Mouse (Mus musculus) liver, postnatal 0 days (tissue): ENCODE measurements around the gene Pde11a. TPM values are rescaled to one million over a fixed set of nuclear protein-coding genes. Genes with fewer than 3 reads are reported as not detected.
A peak's percentile ranks its signal among the peaks of the same experiment; 100 is the strongest.

Experiments
- ATAC-seq: fragments of 200-750 bp; cut with Nextera tagmentation; 2 replicates; pipeline ENCODE4 v1.8.0; 2017; ENCODE audit warnings: mild to moderate bottlenecking, moderate library complexity
- DNase-seq: peaks from one replicate; pipeline ENCODE4 v3.0.0-alpha.2; 2016
- H3K27ac ChIP-seq: fragments of 300-500 bp; sonication (generic); 2 replicates; pipeline ENCODE4 v1.5.1; 2014; ENCODE audit warnings: antibody characterized with exemption, moderate library complexity, mild to moderate bottlenecking, low read depth
- H3K27me3 ChIP-seq: fragments of 300-500 bp; sonication (generic); 2 replicates; pipeline ENCODE4 v1.6.1; 2014; ENCODE audit warnings: low read length, control low read depth, mixed read lengths; ENCODE audit not compliant: insufficient read depth
- H3K36me3 ChIP-seq: fragments of 300-500 bp; sonication (generic); replicated peaks from 2 replicates; pipeline ENCODE4 v1.6.1; 2014; ENCODE audit warnings: mild to moderate bottlenecking, control low read depth, low read length, moderate library complexity, mixed read lengths; ENCODE audit not compliant: insufficient read depth
- H3K4me1 ChIP-seq: fragments of 300-500 bp; sonication (generic); 2 replicates; pipeline ENCODE4 v1.6.1; 2014; ENCODE audit warnings: antibody characterized with exemption, mild to moderate bottlenecking, control low read depth; ENCODE audit not compliant: insufficient read depth
- H3K4me2 ChIP-seq: fragments of 300-500 bp; sonication (generic); 2 replicates; pipeline ENCODE4 v1.6.1; 2014; ENCODE audit warnings: low read depth, mild to moderate bottlenecking, low read length, moderate library complexity, mixed read lengths
- H3K4me3 ChIP-seq: fragments of 300-500 bp; sonication (generic); 2 replicates; pipeline ENCODE4 v1.5.1; 2014; ENCODE audit warnings: low read depth, low read length
- H3K9ac ChIP-seq: fragments of 300-500 bp; sonication (generic); replicated peaks from 2 replicates; pipeline ENCODE4 v1.6.1; 2014; ENCODE audit warnings: mild to moderate bottlenecking, moderate library complexity
- H3K9me3 ChIP-seq: fragments of 300-500 bp; sonication (generic); 2 replicates; pipeline ENCODE4 v1.6.1; 2016; ENCODE audit warnings: mild to moderate bottlenecking, control low read depth, low read length, mixed read lengths
- CTCF ChIP-seq: sonication (generic); IDR thresholded peaks from 2 replicates; pipeline ENCODE4 v1.5.1; 2016; ENCODE audit warnings: antibody characterized with exemption, low read depth
- EP300 ChIP-seq: IDR thresholded peaks from 2 replicates; pipeline ENCODE4 v1.6.1; 2016; ENCODE audit warnings: antibody characterized with exemption, low read depth, mild to moderate bottlenecking
- WGBS: fragments of 180-500 bp; shearing (Covaris S2); extraction: QIAGEN DNeasy Blood & Tissue Kit; methylation state at CpG from one replicate; pipeline ENCODE4 v1.1.7; 2014; ENCODE audit not compliant: insufficient replicate concordance; 5-methylcytosine and 5-hydroxymethylcytosine counted together
- polyA plus RNA-seq: library from polyadenylated mRNA; unstranded; fragments of >200 nt; fragmentation: Nextera tagmentation; extraction: Ambion mirVana; gene quantifications from 2 replicates; pipeline ENCODE4 v1.2.1, GENCODE M21; 2015

Pde11a gene
- polyA plus RNA-seq, 1 experiment from 2014 or later, result 0.06 TPM

DNA sequence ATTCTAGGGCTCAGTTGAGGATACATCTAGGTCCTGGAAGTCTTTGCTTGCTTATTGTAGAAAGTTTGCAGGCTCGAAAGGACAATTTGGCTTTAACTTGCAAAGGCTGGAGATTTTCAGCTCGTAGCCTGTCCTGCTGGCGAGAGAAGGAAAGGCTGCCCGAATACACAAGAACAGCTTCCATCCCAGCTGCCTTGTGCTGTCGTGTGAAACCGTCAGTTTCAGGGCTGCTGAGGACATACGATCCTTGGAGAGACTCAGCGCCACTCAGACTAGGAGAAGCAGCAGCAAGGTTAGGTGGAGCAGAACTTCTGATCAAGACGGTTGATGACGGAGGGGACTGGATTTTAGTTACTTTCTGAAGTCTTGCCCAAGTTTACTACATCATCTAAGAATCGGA is 287.2 kb downstream of the Pde11a start:
- no peaks in the 10 kb centered on the region for H3K36me3 ChIP-seq
- WGBS, result 81% methylated on average over 11 of the region's 11 CpGs
- no peak overlapping the region for H3K4me3 ChIP-seq
- no peaks in the 10 kb centered on the region for H3K4me1 ChIP-seq
- no peak for ATAC-seq
- H3K4me2 ChIP-seq, result no peak overlapping the region
- H3K27me3 ChIP-seq, result no peaks in the 10 kb centered on the region
- no peak overlapping the region for H3K27ac ChIP-seq
- no peak overlapping the region for H3K9ac ChIP-seq
- TF ChIP-seq CTCF, result no peak
- no peak for TF ChIP-seq EP300
- no peak for DNase-seq
- H3K9me3 ChIP-seq, result no peaks in the 10 kb centered on the region

DNA sequence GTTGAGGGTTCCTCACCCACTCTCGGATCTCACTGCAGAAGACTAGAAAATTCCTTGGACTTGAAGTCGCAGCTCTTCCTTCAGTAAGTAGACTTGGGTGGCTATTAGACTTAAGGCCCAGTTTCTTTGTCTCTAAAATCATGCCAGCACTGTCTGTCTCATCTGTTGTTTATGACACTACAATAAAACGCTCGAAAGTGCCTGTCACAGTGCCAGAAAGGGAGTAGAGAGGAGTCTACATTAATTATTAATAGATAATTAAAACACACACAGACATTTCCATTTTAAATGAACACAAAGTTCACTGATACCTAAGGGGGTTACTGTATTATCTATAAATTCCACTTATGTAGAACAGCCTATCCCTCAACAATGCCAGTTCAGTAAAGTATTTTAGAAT is 287.7 kb downstream of the Pde11a start:
- TF ChIP-seq CTCF (no peak), EP300 (no peak)
- H3K4me2 ChIP-seq, result no peak overlapping the region
- no peaks in the 10 kb centered on the region for H3K9me3 ChIP-seq
- no peak overlapping the region for H3K27ac ChIP-seq
- H3K4me3 ChIP-seq, result no peak overlapping the region
- 70% methylated on average over 4 of the region's 4 CpGs for WGBS
- H3K4me1 ChIP-seq, result no peaks in the 10 kb centered on the region
- no peaks in the 10 kb centered on the region for H3K36me3 ChIP-seq
- DNase-seq, result no peak
- no peaks in the 10 kb centered on the region for H3K27me3 ChIP-seq
- no peak for ATAC-seq
- no peak overlapping the region for H3K9ac ChIP-seq

DNA sequence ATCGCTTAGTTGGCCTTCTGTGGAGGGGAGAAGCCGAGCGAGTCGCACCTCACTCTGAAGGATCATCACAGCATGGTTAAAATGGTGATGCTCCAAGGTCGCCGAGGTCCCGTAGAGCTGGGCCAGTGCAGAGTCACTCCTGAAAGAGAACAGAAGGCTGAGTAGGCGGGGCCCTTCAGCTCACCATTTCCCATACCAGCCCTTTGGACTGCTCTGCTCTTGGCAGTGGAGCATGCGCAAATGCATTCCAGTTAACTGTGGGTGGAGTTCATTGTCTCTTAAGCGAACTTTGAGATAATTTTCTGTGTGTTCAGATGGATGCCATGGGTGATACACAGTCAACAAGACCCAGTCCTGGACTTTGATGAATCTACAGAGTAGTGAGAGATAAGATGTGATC is 288.5 kb downstream of the Pde11a start:
- H3K4me1 ChIP-seq, result no peaks in the 10 kb centered on the region
- no peak overlapping the region for H3K27ac ChIP-seq
- 72% methylated on average over 10 of the region's 10 CpGs for WGBS
- DNase-seq (no peak), ATAC-seq (no peak)
- no peak overlapping the region for H3K4me3 ChIP-seq
- H3K27me3 ChIP-seq, result no peaks in the 10 kb centered on the region
- no peak overlapping the region for H3K4me2 ChIP-seq
- no peak overlapping the region for H3K9ac ChIP-seq
- no peaks in the 10 kb centered on the region for H3K9me3 ChIP-seq
- no peaks in the 10 kb centered on the region for H3K36me3 ChIP-seq
- no peak for TF ChIP-seq CTCF
- TF ChIP-seq EP300, result no peak

DNA sequence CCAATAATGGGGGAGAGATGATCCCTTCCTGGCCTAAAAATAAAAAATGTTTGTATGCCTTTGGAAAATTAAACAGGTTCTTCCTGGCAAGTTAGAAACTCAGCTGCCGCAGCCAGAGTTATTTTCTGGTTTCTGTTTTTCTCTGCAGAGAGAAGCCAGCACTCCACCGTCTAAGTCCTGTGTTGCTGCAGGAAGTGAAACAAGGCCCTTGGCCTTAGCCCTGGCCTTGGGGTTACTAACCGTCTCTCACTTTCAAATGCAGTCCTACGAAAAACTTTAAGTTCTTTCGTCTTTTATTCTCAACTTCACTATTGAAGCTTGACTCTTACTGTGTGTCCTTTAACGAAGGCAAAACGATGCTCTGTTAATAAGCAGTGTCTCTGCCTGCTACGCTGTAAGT is 289.0 kb downstream of the Pde11a start:
- H3K9me3 ChIP-seq, result no peaks in the 10 kb centered on the region
- H3K4me3 ChIP-seq, result no peak overlapping the region
- WGBS, result 71% methylated on average over 8 of the region's 8 CpGs
- ATAC-seq, result no peak
- no peak overlapping the region for H3K9ac ChIP-seq
- H3K36me3 ChIP-seq, result no peaks in the 10 kb centered on the region
- DNase-seq, result no peak
- no peak overlapping the region for H3K27ac ChIP-seq
- H3K4me2 ChIP-seq, result no peak overlapping the region
- no peak for TF ChIP-seq EP300
- no peaks in the 10 kb centered on the region for H3K27me3 ChIP-seq
- H3K4me1 ChIP-seq, result no peaks in the 10 kb centered on the region

DNA sequence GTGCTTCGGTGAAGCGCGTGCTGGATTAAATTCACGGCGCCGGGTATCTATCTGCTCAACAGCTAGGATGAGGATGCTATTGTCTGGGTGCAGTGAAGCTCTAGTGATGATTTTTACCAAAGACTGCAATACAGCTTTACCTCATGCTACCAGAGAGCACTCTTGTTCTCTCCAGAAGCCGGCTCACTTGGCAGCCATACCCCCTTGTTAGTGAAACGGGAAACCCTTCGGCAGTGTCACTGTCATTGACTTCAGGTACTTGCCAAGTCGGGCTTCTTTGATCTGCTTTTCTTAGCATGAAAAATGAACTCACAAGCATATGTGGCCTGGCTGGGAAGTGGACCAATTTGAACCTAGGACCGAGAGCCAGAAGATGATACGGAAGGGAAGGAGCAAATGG is 290.8 kb downstream of the Pde11a start:
- H3K36me3 ChIP-seq, result no peaks in the 10 kb centered on the region
- DNase-seq (no peak), ATAC-seq (no peak)
- no peaks in the 10 kb centered on the region for H3K4me1 ChIP-seq
- no peak overlapping the region for H3K27ac ChIP-seq
- H3K4me3 ChIP-seq, result no peak overlapping the region
- TF ChIP-seq EP300 (no peak), CTCF (no peak)
- no peak overlapping the region for H3K4me2 ChIP-seq
- no peaks in the 10 kb centered on the region for H3K9me3 ChIP-seq
- WGBS, result 86% methylated on average over 12 of the region's 12 CpGs
- H3K27me3 ChIP-seq, result no peaks in the 10 kb centered on the region
- H3K9ac ChIP-seq, result no peak overlapping the region

DNA sequence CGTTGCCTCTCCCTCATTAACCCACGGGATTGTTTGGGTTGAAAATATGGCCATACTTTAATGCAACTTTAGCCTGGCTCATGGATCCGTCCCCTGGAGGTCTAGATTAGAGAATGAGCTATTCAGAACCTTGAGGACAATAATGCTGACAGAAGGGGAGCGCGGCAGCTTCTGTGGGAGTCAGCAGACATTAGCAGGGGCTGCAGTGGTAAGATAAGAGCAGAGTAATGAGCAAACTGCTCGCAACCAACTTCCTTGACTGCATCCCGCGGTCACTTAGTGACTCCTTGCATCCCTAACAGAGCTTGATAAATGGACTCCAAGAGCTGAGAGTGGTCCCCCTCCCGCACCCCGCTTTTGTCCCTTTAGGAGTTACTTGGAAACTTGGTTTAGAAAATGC is 296.4 kb downstream of the Pde11a start:
- H3K4me1 ChIP-seq, result no peaks in the 10 kb centered on the region
- no peak overlapping the region for H3K27ac ChIP-seq
- no peak overlapping the region for H3K9ac ChIP-seq
- H3K4me3 ChIP-seq, result no peak overlapping the region
- peak; percentile 35; the same call in 1 of the 2 replicates for ATAC-seq
- no peak for DNase-seq
- H3K4me2 ChIP-seq, result no peak overlapping the region
- TF ChIP-seq EP300 (no peak), CTCF (no peak)
- no peaks in the 10 kb centered on the region for H3K9me3 ChIP-seq
- WGBS, result 30% methylated on average over 10 of the region's 10 CpGs
- H3K36me3 ChIP-seq, result no peaks in the 10 kb centered on the region
- H3K27me3 ChIP-seq, result no peaks in the 10 kb centered on the region

DNA sequence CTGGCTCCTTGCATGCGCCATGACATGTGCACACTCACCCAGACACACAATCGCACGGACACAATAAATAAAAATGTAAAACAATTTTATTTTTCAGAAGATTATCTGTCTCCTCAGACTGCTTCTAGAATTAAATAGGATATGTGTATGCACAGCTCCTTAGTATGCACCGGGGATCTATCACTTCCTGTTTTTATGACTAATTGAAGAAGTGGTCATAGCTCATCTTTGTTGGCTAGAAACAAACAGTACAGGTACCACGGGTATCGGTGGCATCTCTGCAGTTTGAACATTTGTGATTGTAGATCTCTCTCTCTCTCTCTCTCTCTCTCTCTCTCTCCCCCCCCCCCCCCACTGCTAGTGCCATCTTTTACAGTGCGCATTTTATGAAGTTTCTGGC is 298.5 kb downstream of the Pde11a start:
- Histone ChIP-seq H3K4me3 (no peak overlapping the region), H3K4me1 (no peaks in the 10 kb centered on the region), H3K9ac (no peak overlapping the region), H3K9me3 (no peaks in the 10 kb centered on the region), H3K27me3 (no peaks in the 10 kb centered on the region), H3K27ac (no peak overlapping the region), H3K4me2 (no peak overlapping the region), H3K36me3 (no peaks in the 10 kb centered on the region)
- TF ChIP-seq EP300, result no peak
- TF ChIP-seq CTCF, result no peak
- ATAC-seq (no peak), DNase-seq (no peak)
- 75% methylated on average over 7 of the region's 7 CpGs for WGBS
